Mouse (Mus musculus) cerebellum, adult 8-10 months (tissue): ENCODE data around the gene Hephl1.

Experiments used
- DNase-seq: peaks from one replicate; pipeline ENCODE4 v3.0.0; 2022

Gene Hephl1

GRCm38 (mm10) chr9:15045740-15046139 lies 66.2 kb downstream of the Hephl1 start:
- no peak for DNase-seq

- DNase-seq, result peak; percentile 3
Observed at GRCm38 (mm10) chr9:15045084-15045669, 66.7 kb downstream of the Hephl1 start, which contains the start of gene Panx1. Gene Panx1, minus strand, starts transcription at chr9:15045478.

GRCm38 (mm10) chr9:15044391-15045083 lies 67.4 kb downstream of the Hephl1 start:
- no peak for DNase-seq

GRCm38 (mm10) chr9:15041556-15041955 lies 70.4 kb downstream of the Hephl1 start:
- no peak for DNase-seq

- DNase-seq, result no peak
Observed at GRCm38 (mm10) chr9:15039848-15040247, 72.1 kb downstream of the Hephl1 start.

GRCm38 (mm10) chr9:15037704-15038103 lies 74.2 kb downstream of the Hephl1 start:
- no peak for DNase-seq

- no peak for DNase-seq
Observed at GRCm38 (mm10) chr9:15037237-15037636, 74.7 kb downstream of the Hephl1 start.

GRCm38 (mm10) chr9:15036807-15037206 lies 75.1 kb downstream of the Hephl1 start:
- DNase-seq, result no peak

- no peak for DNase-seq
Observed at GRCm38 (mm10) chr9:15036405-15036804, 75.5 kb downstream of the Hephl1 start.

- DNase-seq, result no peak
Observed at GRCm38 (mm10) chr9:15035979-15036378, 75.9 kb downstream of the Hephl1 start.

GRCm38 (mm10) chr9:15034546-15035273 lies 77.2 kb downstream of the Hephl1 start:
- DNase-seq, result no peak

- no peak for DNase-seq
Observed at GRCm38 (mm10) chr9:15033568-15034160, 78.2 kb downstream of the Hephl1 start.

- DNase-seq, result no peak
Observed at GRCm38 (mm10) chr9:15032797-15033196, 79.1 kb downstream of the Hephl1 start.

GRCm38 (mm10) chr9:15030771-15031170 lies 81.1 kb downstream of the Hephl1 start:
- DNase-seq, result peak; percentile 11

- DNase-seq, result peak; percentile 10
Observed at GRCm38 (mm10) chr9:15029025-15029727, 82.7 kb downstream of the Hephl1 start.

GRCm38 (mm10) chr9:15027725-15028124 lies 84.2 kb downstream of the Hephl1 start:
- no peak for DNase-seq

GRCm38 (mm10) chr9:15023049-15023448 lies 88.9 kb downstream of the Hephl1 start:
- DNase-seq, result no peak

- DNase-seq, result no peak
Observed at GRCm38 (mm10) chr9:15021156-15021555, 90.8 kb downstream of the Hephl1 start.

- DNase-seq, result no peak
Observed at GRCm38 (mm10) chr9:15020561-15021080, 91.3 kb downstream of the Hephl1 start.

- no peak for DNase-seq
Observed at GRCm38 (mm10) chr9:15018756-15019131, 93.2 kb downstream of the Hephl1 start.

- DNase-seq, result peak; percentile 55
Observed at GRCm38 (mm10) chr9:15017791-15018755, 93.8 kb downstream of the Hephl1 start.
